Mouse (Mus musculus): ENCODE data around the gene Fxyd7. TPM values are rescaled to one million over a fixed set of nuclear protein-coding genes. Genes with fewer than 3 reads are reported as not detected.

The Fxyd7 gene
- polyA plus RNA-seq, 2 experiments from 2014 or later: not detected

- peak; percentile 63 for ATAC-seq
Measured at GRCm38 (mm10) chr7:31000505-31001020, 50.7 kb downstream of the Fxyd7 start.

DNA sequence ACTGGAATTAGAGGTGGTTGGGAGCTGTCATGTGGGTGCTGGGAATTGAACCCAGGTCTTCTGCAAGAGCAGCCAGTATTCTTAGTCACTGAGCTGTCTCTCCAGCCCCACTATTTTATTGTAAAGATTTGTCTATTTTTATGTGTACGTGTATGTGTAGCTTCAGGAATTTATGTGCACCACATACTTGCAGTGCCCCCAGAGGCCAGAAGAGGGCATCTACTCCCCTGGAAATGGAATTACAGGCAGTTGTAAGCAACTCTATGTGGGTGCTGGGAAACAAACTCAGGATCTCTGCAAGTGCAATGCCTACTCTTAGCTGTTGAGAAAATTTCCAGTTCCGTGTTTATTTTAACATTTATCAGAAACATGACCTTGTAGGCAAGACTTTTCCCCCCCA, 54.8 kb downstream of the Fxyd7 start:
- ATAC-seq: no peak

- no peak for ATAC-seq
Measured at GRCm38 (mm10) chr7:30993986-30994385, 57.3 kb downstream of the Fxyd7 start.

Other genes with a start within 250 kb of the Fxyd7 start
- gene Ffar2, start 227.7 kb downstream of the Fxyd7 start, polyA plus RNA-seq (2017; shearing (Covaris generic)): under 1 TPM; 0.22 to 0.68 TPM
- not detected for gene Ffar3, start 195.3 kb downstream of the Fxyd7 start, polyA plus RNA-seq (2017; shearing (Covaris generic))
- under 1 TPM; 0.19 to 0.28 TPM for gene Ffar1, start 189.9 kb downstream of the Fxyd7 start, polyA plus RNA-seq (2017; shearing (Covaris generic))
- 1 to 10 TPM; 4.5 to 9.3 TPM for gene Cd22, start 171.1 kb downstream of the Fxyd7 start, polyA plus RNA-seq (2017; shearing (Covaris generic))
- gene Mag, start 136.6 kb downstream of the Fxyd7 start, polyA plus RNA-seq (2017; shearing (Covaris generic)): not detected
- gene Hamp2, start 126.8 kb downstream of the Fxyd7 start, polyA plus RNA-seq (2017; shearing (Covaris generic)): not detected
- gene Hamp, start 107.4 kb downstream of the Fxyd7 start, polyA plus RNA-seq (2017; shearing (Covaris generic)): not detected
- gene Usf2, start 94.7 kb downstream of the Fxyd7 start, polyA plus RNA-seq (2017; shearing (Covaris generic)): 10 to 100 TPM; 11.9 to 14.2 TPM
- 1 to 10 TPM; 1.6 to 2.6 TPM for gene Lsr, start 78.0 kb downstream of the Fxyd7 start, polyA plus RNA-seq (2017; shearing (Covaris generic))
- gene Fam187b, start 77.7 kb downstream of the Fxyd7 start, polyA plus RNA-seq (2017; shearing (Covaris generic)): under 1 TPM; 0.55 to 0.86 TPM
- 1,000 to 10,000 TPM; 2,132 to 2,220 TPM for gene Fxyd5, start 9.0 kb downstream of the Fxyd7 start, polyA plus RNA-seq (2017; shearing (Covaris generic))
- gene Fxyd1, start 5.7 kb upstream of the Fxyd7 start, polyA plus RNA-seq (2017; shearing (Covaris generic)): not detected
- under 1 TPM in 1 of 2 experiments, not detected in 1; 0.19 TPM for gene Lgi4, start 7.9 kb upstream of the Fxyd7 start, polyA plus RNA-seq (2017; shearing (Covaris generic))
- gene Fxyd3, start 25.2 kb upstream of the Fxyd7 start, polyA plus RNA-seq (2017; shearing (Covaris generic)): not detected
- gene Hpn, start 63.8 kb upstream of the Fxyd7 start, polyA plus RNA-seq (2017; shearing (Covaris generic)): 1 to 10 TPM; 4.3 to 5.6 TPM
- gene Scn1b, start 75.5 kb upstream of the Fxyd7 start, polyA plus RNA-seq (2017; shearing (Covaris generic)): not detected
- 100 to 1,000 TPM in 1 of 2 experiments, 10 to 100 TPM in 1; 81.1 to 115 TPM for gene Gramd1a, start 104.4 kb upstream of the Fxyd7 start, polyA plus RNA-seq (2017; shearing (Covaris generic))
- not detected for gene Scgb2b2, start 239.0 kb upstream of the Fxyd7 start, polyA plus RNA-seq (2017; shearing (Covaris generic))
- under 1 TPM in 1 of 2 experiments, not detected in 1; 0.86 TPM for gene Scgb1b2, start 240.4 kb upstream of the Fxyd7 start, polyA plus RNA-seq (2017; shearing (Covaris generic))